Mouse (Mus musculus): Measurements from ENCODE around the gene Kcnh1. TPM values are rescaled to one million over a fixed set of nuclear protein-coding genes. Genes with fewer than 3 reads are reported as not detected.

The Kcnh1 gene
- 0.92 and 1.3 TPM in 2 replicates for polyA plus RNA-seq (2015; fragmentation: Nextera tagmentation; extraction: Ambion mirVana)

DNA sequence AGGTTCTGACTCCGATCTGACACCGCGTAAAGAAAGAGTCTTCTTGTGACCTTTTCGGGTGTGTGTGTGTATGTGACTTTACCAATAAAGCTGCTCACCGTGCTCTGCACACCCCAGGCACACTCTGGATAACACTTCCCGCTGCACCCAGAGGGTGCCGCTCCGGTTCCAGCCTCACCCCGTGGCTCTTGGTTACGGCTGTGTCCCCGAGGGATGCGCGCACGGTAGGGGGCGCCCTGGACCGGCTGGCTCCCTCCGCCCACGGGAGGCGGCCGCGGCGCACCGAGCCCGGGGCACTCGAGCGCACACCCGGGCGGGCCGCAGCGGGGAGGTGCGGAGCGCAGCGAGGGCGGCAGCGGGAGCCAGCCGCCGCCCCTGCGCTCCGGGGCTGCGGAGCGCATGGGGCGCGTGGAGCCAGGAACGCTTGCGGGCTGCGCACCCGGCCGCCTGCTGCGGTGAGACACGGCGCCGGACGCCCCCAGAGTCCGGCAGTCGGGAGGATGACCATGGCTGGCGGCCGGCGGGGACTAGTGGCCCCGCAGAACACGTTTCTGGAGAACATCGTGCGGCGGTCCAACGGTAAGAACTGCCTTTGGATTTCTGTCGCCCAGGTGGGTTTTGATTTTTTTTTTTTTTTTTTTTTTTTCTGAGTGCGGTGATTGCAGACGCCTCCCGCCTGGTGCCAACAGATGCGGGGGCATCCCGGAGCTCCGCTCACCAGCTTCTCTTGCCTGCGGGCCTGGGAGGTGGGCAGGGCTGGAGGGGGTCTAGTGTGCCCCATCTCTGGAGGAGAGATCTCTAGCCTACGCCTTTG lies at the start of gene Kcnh1:
Gene Kcnh1, plus strand, starts transcription at position 267 of the 814 bp plus-strand sequence.
- under 1% methylated on average over 73 of the region's 73 CpGs for WGBS
- H3K27me3 ChIP-seq (ENCODE audit: insufficient read depth, low read length), result peaks cover 13% of the 10 kb centered on the region

DNA sequence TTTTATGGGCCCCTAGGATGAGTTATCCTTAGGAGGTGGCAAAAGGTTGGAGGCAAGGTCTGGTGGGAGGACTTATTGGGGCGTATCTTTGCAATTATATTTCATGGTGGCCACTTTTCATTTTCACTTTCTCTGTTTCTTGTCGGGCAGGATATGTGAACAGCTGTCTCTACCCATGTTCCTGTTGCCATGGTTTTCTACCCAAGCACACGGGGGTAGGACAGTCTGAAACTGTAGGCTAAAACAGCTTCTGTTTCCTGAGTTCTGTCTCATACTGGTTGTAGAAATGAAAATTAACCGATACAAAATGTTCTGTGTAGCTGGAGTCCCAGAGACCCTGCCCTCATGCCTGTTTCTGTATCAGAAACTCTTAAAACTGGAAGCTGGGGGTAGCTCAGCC lies 39.4 kb upstream of the Kcnh1 start:
- no peaks in the 10 kb centered on the region for H3K9me3 ChIP-seq (replicated peaks; ENCODE audit: low read length)
- DNase-seq (ENCODE audit: low spot score), result no peak
- H3K27ac ChIP-seq, result no peak overlapping the region
- WGBS, result 67% methylated on average over 4 of the region's 4 CpGs
- no peak overlapping the region for H3K4me3 ChIP-seq (replicated peaks; ENCODE audit: low read depth, low read length)
- no peak for TF ChIP-seq CTCF (IDR thresholded peaks at IDR 0.05; ENCODE audit: low read depth)
- ATAC-seq (replicated peaks; ENCODE audit: low FRiP score, low read depth), result no peak
- no peak overlapping the region for H3K9ac ChIP-seq (ENCODE audit: low read depth, low read length)
- no peak overlapping the region for H3K4me2 ChIP-seq (ENCODE audit: low read length)
- H3K27me3 ChIP-seq (ENCODE audit: insufficient read depth, low read length), result no peaks in the 10 kb centered on the region
- no peaks in the 10 kb centered on the region for H3K4me1 ChIP-seq (replicated peaks; ENCODE audit: insufficient read depth, low read length)
- no peaks in the 10 kb centered on the region for H3K36me3 ChIP-seq (ENCODE audit: insufficient read depth, low read length)

More for the DNA sequence above, at the start of gene Kcnh1:
- no peaks in the 10 kb centered on the region for H3K36me3 ChIP-seq (ENCODE audit: insufficient read depth, low read length)
- H3K4me1 ChIP-seq (replicated peaks; ENCODE audit: insufficient read depth, low read length), result no peaks in the 10 kb centered on the region
- DNase-seq (ENCODE audit: low spot score) (peak; percentile 93), ATAC-seq (replicated peaks; ENCODE audit: low FRiP score, low read depth) (peak; percentile 89)
- H3K27ac ChIP-seq, result no peak within 1 kb of the TSS
- H3K4me2 ChIP-seq (ENCODE audit: low read length), result peak within 1 kb of the TSS; percentile 80
- TF ChIP-seq CTCF (IDR thresholded peaks at IDR 0.05; ENCODE audit: low read depth), result peak; percentile 88
- H3K4me3 ChIP-seq (replicated peaks; ENCODE audit: low read depth, low read length), result peak within 1 kb of the TSS; percentile 48
- peak within 1 kb of the TSS; percentile 32; the same call in 1 of the 2 replicates for H3K9ac ChIP-seq (ENCODE audit: low read depth, low read length)
- no peaks in the 10 kb centered on the region for H3K9me3 ChIP-seq (replicated peaks; ENCODE audit: low read length)

DNA sequence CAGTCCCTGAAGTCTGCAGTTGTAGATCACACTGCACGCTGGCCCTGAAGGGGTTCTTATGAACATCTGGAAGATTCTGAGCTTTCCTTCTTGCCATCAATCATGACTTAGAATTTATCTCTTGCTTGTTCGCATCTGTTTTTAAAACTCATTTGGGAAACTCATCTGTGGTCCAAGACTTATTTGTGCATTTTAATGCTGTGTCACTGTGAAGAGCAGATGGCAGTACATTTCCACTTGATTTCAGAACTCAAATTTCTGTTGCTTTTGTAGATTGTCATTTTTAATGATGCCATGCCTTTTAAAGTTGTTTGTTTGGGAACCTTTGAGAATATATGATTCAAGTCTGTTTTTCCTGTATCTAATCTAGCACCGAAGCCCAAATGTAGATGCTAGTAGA lies 19.1 kb upstream of the Kcnh1 start:
- Histone ChIP-seq H3K4me1 (replicated peaks; ENCODE audit: insufficient read depth, low read length) (no peaks in the 10 kb centered on the region), H3K4me2 (ENCODE audit: low read length) (no peak overlapping the region), H3K9ac (ENCODE audit: low read depth, low read length) (no peak overlapping the region), H3K9me3 (replicated peaks; ENCODE audit: low read length) (no peaks in the 10 kb centered on the region), H3K36me3 (ENCODE audit: insufficient read depth, low read length) (no peaks in the 10 kb centered on the region), H3K27me3 (ENCODE audit: insufficient read depth, low read length) (no peaks in the 10 kb centered on the region), H3K4me3 (replicated peaks; ENCODE audit: low read depth, low read length) (no peak overlapping the region), H3K27ac (no peak overlapping the region)
- DNase-seq (ENCODE audit: low spot score) (no peak), ATAC-seq (replicated peaks; ENCODE audit: low FRiP score, low read depth) (no peak)
- TF ChIP-seq CTCF (IDR thresholded peaks at IDR 0.05; ENCODE audit: low read depth), result no peak
- WGBS, result 83% methylated on average over 3 of the region's 3 CpGs

GRCm38 (mm10) chr1:192179877-192180276 lies 10.7 kb upstream of the Kcnh1 start:
- ATAC-seq (replicated peaks; ENCODE audit: low FRiP score, low read depth) (no peak), DNase-seq (ENCODE audit: low spot score) (no peak)
- no peak for TF ChIP-seq CTCF (IDR thresholded peaks at IDR 0.05; ENCODE audit: low read depth)
- Histone ChIP-seq H3K4me3 (replicated peaks; ENCODE audit: low read depth, low read length) (no peak overlapping the region), H3K4me2 (ENCODE audit: low read length) (no peak overlapping the region), H3K9ac (ENCODE audit: low read depth, low read length) (no peak overlapping the region), H3K9me3 (replicated peaks; ENCODE audit: low read length) (no peaks in the 10 kb centered on the region), H3K36me3 (ENCODE audit: insufficient read depth, low read length) (no peaks in the 10 kb centered on the region), H3K27me3 (ENCODE audit: insufficient read depth, low read length) (no peaks in the 10 kb centered on the region), H3K4me1 (replicated peaks; ENCODE audit: insufficient read depth, low read length) (no peaks in the 10 kb centered on the region), H3K27ac (no peak overlapping the region)
- WGBS, result 79% methylated on average over 3 of the region's 3 CpGs

DNA sequence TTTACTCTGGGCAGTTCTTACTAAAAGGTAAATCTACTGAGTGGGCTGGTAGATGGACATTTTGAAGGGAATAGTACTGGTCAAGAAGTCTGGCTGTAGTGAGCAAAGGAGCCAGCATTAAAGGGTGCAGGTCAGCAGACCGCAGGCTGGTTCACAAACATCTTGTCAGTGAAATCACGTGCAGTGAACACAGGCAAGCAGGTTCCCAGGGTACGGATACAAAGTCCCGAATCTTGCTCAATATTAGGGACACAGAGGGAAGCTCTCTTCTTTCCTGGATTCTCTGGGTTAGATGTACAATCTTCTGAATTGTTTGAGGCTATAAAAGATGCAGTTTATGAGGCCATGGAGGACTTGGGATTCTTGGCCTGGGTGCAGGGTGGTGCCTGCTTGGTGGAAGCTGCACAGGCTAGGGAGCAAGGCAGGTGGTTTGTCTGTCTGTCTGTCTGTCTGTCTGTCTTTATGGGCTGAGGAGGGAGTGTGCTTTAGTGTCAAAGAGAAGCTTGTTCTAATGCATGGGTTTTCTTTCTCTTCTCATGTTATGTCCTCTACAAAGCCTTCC lies 8.8 kb upstream of the Kcnh1 start:
- no peaks in the 10 kb centered on the region for H3K27me3 ChIP-seq (ENCODE audit: insufficient read depth, low read length)
- H3K9ac ChIP-seq (ENCODE audit: low read depth, low read length), result no peak overlapping the region
- no peak overlapping the region for H3K4me3 ChIP-seq (replicated peaks; ENCODE audit: low read depth, low read length)
- ATAC-seq (replicated peaks; ENCODE audit: low FRiP score, low read depth), result no peak
- no peak for DNase-seq (ENCODE audit: low spot score)
- WGBS, result 87% methylated on average over 4 of the region's 4 CpGs
- H3K36me3 ChIP-seq (ENCODE audit: insufficient read depth, low read length), result no peaks in the 10 kb centered on the region
- no peaks in the 10 kb centered on the region for H3K4me1 ChIP-seq (replicated peaks; ENCODE audit: insufficient read depth, low read length)
- no peak overlapping the region for H3K4me2 ChIP-seq (ENCODE audit: low read length)
- no peak for TF ChIP-seq CTCF (IDR thresholded peaks at IDR 0.05; ENCODE audit: low read depth)
- no peaks in the 10 kb centered on the region for H3K9me3 ChIP-seq (replicated peaks; ENCODE audit: low read length)
- no peak overlapping the region for H3K27ac ChIP-seq

DNA sequence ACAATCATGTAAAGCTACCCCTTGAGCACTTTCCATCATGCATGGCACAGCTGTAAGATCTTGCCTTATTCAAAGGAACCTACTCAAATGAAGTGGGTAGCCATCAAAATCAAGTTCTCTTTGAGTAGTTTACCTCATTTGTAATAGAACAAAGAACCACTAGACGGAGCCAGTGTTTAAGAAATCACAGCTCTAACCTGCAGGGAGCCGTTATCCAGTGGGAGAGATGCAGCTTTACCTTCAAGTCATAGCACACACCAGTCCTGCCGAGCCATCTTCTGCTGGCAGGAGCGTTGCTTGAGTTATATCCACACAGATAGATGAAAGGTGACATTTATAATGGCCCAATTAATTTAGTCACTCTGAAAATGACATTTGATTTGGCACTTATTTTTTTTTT lies 1.5 kb upstream of the Kcnh1 start:
- DNase-seq (ENCODE audit: low spot score) (peak; percentile 90), ATAC-seq (replicated peaks; ENCODE audit: low FRiP score, low read depth) (no peak)
- Histone ChIP-seq H3K4me1 (replicated peaks; ENCODE audit: insufficient read depth, low read length) (no peaks in the 10 kb centered on the region), H3K36me3 (ENCODE audit: insufficient read depth, low read length) (no peaks in the 10 kb centered on the region), H3K9me3 (replicated peaks; ENCODE audit: low read length) (no peaks in the 10 kb centered on the region), H3K4me2 (ENCODE audit: low read length) (no peak overlapping the region), H3K9ac (ENCODE audit: low read depth, low read length) (no peak overlapping the region), H3K27me3 (ENCODE audit: insufficient read depth, low read length) (peaks cover 13% of the 10 kb centered on the region), H3K4me3 (replicated peaks; ENCODE audit: low read depth, low read length) (no peak overlapping the region), H3K27ac (no peak overlapping the region)
- TF ChIP-seq CTCF (IDR thresholded peaks at IDR 0.05; ENCODE audit: low read depth), result peak; percentile 87
- 9% methylated on average over 4 of the region's 4 CpGs for WGBS

Data from kidney, postnatal 0 days (tissue).